Mouse (Mus musculus) erythroblast, embryonic 14.5 days (primary cell): ENCODE results near the gene Khk.

ENCODE experiments used
- GATA1 ChIP-seq: IDR thresholded peaks from 2 replicates; pipeline ENCODE4 v1.6.1; 2012; ENCODE audit warnings: low read length, inconsistent platforms, mixed read lengths
- TAL1 ChIP-seq: IDR thresholded peaks from 3 replicates; pipeline ENCODE4 v1.6.1; 2012; ENCODE audit warnings: low read length, inconsistent platforms, mixed read lengths

DNA sequence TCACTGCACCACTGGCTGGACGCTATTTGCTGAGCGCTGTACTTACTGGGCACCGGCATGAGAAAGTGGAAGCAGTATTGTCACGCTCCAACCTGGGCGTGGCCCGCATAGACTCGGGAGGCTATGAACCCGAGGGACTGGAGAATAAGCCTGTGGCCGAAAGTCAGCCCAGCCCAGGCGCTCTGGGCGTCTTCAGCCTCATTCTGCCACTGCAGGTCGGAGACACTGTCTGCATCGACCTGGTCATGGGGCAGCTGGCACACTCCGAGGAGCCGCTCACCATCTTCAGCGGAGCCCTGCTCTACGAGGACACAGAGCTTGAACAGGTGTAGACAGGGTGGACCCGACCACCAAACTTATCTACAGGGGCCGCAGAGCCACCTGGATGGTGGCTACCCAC is 610 bp upstream of the Khk start:
- TF ChIP-seq GATA1 (no peak), TAL1 (no peak)
